Mouse (Mus musculus) neutrophil, adult 59 days (primary cell): ENCODE measurements around the gene Clic4. TPM values are rescaled to one million over a fixed set of nuclear protein-coding genes. Genes with fewer than 3 reads are reported as not detected.

Experiments
- total RNA-seq, 2 experiments: library from RNA; stranded (reverse); gene quantifications; 1 replicate in 1 of 2; 2 replicates in 1 of 2; pipeline ENCODE4 v1.2.4; 2023

Clic4 gene
- 10 to 100 TPM; 15.9 to 19.6 TPM for total RNA-seq

GRCm38 (mm10) chr4:135272640-135273306 lies at the start of gene Clic4:
Gene Clic4, minus strand, starts transcription at chr4:135272814.

Other genes with a start within 250 kb of the Clic4 start
- gene Runx3, start 152.2 kb downstream of the Clic4 start, total RNA-seq: 10 to 100 TPM; 15.4 to 17.2 TPM
- 100 to 1,000 TPM; 154 to 185 TPM for gene Srrm1, start 80.5 kb upstream of the Clic4 start, total RNA-seq
- gene Ncmap, start 125.4 kb upstream of the Clic4 start, total RNA-seq: not detected
- gene Rcan3, start 161.0 kb upstream of the Clic4 start, total RNA-seq: 1 to 10 TPM; 4.5 to 7.0 TPM
- not detected for gene Stpg1, start 222.0 kb upstream of the Clic4 start, total RNA-seq
- gene Nipal3, start 222.2 kb upstream of the Clic4 start, total RNA-seq: 10 to 100 TPM; 17.7 to 22.1 TPM